Mouse (Mus musculus) brain, embryonic 14.5 days (tissue): ENCODE measurements around the gene Epn1. TPM values are rescaled to one million over a fixed set of nuclear protein-coding genes. Genes with fewer than 3 reads are reported as not detected.

Source experiments
- DNase-seq: peaks from one replicate; pipeline ENCODE4 v3.0.0-alpha.2; 2011; ENCODE audit warnings: low read depth
- CTCF ChIP-seq: fragments of 200-500 bp; IDR thresholded peaks from 2 replicates; pipeline ENCODE4 v1.5.1; 2012; ENCODE audit warnings: inconsistent platforms, mild to moderate bottlenecking, moderate library complexity, borderline replicate concordance; ENCODE audit not compliant: insufficient read depth, insufficient read length; ENCODE audit errors: extremely low read depth
- POLR2A ChIP-seq: fragments of 200-500 bp; IDR thresholded peaks from 2 replicates; pipeline ENCODE4 v1.6.1; 2012; ENCODE audit warnings: mild to moderate bottlenecking, inconsistent platforms, borderline replicate concordance; ENCODE audit not compliant: poor library complexity, insufficient read depth, insufficient read length, severe bottlenecking; ENCODE audit errors: extremely low read depth
- polyA plus RNA-seq: library from polyadenylated mRNA; depleted of rRNA; stranded (reverse); fragments of >200 nt; gene quantifications from 2 replicates; pipeline ENCODE4 v1.2.3, GENCODE M21; 2012

Epn1 gene
- polyA plus RNA-seq, 1 experiment: 216 TPM

GRCm38 (mm10) chr7:5085512-5085911, 5.5 kb downstream of the Epn1 start:
- no peak for DNase-seq
- no peak for TF ChIP-seq POLR2A

- TF ChIP-seq POLR2A (no peak), CTCF (no peak)
- no peak for DNase-seq
Measured at GRCm38 (mm10) chr7:5086921-5087440, 6.9 kb downstream of the Epn1 start.

- TF ChIP-seq CTCF (no peak), POLR2A (no peak)
- no peak for DNase-seq
Measured at GRCm38 (mm10) chr7:5087886-5088285, 7.9 kb downstream of the Epn1 start.

- no peak for TF ChIP-seq CTCF
- TF ChIP-seq POLR2A: no peak
Measured at GRCm38 (mm10) chr7:5089853-5090252, 9.8 kb downstream of the Epn1 start.

GRCm38 (mm10) chr7:5091008-5091728, 11.1 kb downstream of the Epn1 start:
- DNase-seq: no peak
- TF ChIP-seq POLR2A: no peak
- TF ChIP-seq CTCF: no peak

More at GRCm38 (mm10) chr7:5089853-5090252, 9.8 kb downstream of the Epn1 start:
- DNase-seq: no peak

GRCm38 (mm10) chr7:5092381-5092780, 12.3 kb downstream of the Epn1 start:
- no peak for DNase-seq
- TF ChIP-seq CTCF (no peak), POLR2A (no peak)

- no peak for TF ChIP-seq CTCF
- no peak for TF ChIP-seq POLR2A
- no peak for DNase-seq
Measured at GRCm38 (mm10) chr7:5092831-5093510, 12.9 kb downstream of the Epn1 start.

GRCm38 (mm10) chr7:5098769-5099168, 18.7 kb downstream of the Epn1 start:
- no peak for TF ChIP-seq CTCF
- TF ChIP-seq POLR2A: no peak
- no peak for DNase-seq

- TF ChIP-seq CTCF (no peak), POLR2A (no peak)
- DNase-seq: no peak
Measured at GRCm38 (mm10) chr7:5099796-5100195, 19.8 kb downstream of the Epn1 start.

GRCm38 (mm10) chr7:5101066-5101663, 21.1 kb downstream of the Epn1 start:
- no peak for DNase-seq

GRCm38 (mm10) chr7:5102564-5102963, 22.5 kb downstream of the Epn1 start:
- no peak for DNase-seq
- TF ChIP-seq POLR2A: no peak
- no peak for TF ChIP-seq CTCF

More at GRCm38 (mm10) chr7:5101066-5101663, 21.1 kb downstream of the Epn1 start:
- TF ChIP-seq CTCF (no peak), POLR2A (no peak)
